Mouse (Mus musculus): ENCODE data around the gene Olfr669.
"Not testable (repeated sequence)": the region's sequence is repeated elsewhere in the genome, so short reads cannot be mapped to it uniquely, and the experiment has no call there.

Gene Olfr669

GRCm38 (mm10) chr7:104933940-104934339, at the start of gene Olfr669:
Olfr669 (plus strand) TSS chr7:104934240.
- no peak for DNase-seq

GRCm38 (mm10) chr7:104895852-104896251, 38.2 kb upstream of the Olfr669 start, which contains the start of gene Olfr666:
Olfr666 (minus strand) TSS chr7:104895952.
- DNase-seq: no peak

GRCm38 (mm10) chr7:104921382-104921781, 12.7 kb upstream of the Olfr669 start, which contains the start of gene Olfr667:
Olfr667 (minus strand) TSS chr7:104921482.
- no peak for DNase-seq

- no peak for DNase-seq
Measured at GRCm38 (mm10) chr7:104927957-104928356, 6.1 kb upstream of the Olfr669 start, which contains the start of gene Olfr668. Olfr668 (minus strand) TSS chr7:104928057.

GRCm38 (mm10) chr7:104950234-104950633, 16.2 kb downstream of the Olfr669 start:
- not testable (repeated sequence) for DNase-seq

GRCm38 (mm10) chr7:104962520-104962919, 28.5 kb downstream of the Olfr669 start, which contains the start of gene Olfr670:
Olfr670 (minus strand) TSS chr7:104962620.
- DNase-seq: no peak

- not testable (repeated sequence) for DNase-seq
Measured at GRCm38 (mm10) chr7:104972507-104972906, 38.5 kb downstream of the Olfr669 start.

- DNase-seq: no peak
Measured at GRCm38 (mm10) chr7:104979026-104979425, 45.0 kb downstream of the Olfr669 start, which contains the start of gene Olfr671. Olfr671 (minus strand) TSS chr7:104979126.

Measured in heart, adult 11 months (tissue).